Mouse (Mus musculus) CH12.LX (cell line): Measurements from ENCODE around the gene Ap4b1.

Experiments
- CTCF ChIP-seq, 2 experiments: IDR thresholded peaks in 1 of 2; conservative IDR thresholded peaks in 1 of 2; 2 replicates each; pipeline ENCODE4 v1.5.1; 2011 to 2012; ENCODE audit warnings: low read depth in 2 of 2, low read length in 2 of 2, improper control_type of control experiment in 1 of 2, inconsistent platforms in 1 of 2, mild to moderate bottlenecking in 1 of 2, moderate library complexity in 1 of 2
- POLR2A ChIP-seq: IDR thresholded peaks from 2 replicates; pipeline ENCODE4 v1.6.1; 2011; ENCODE audit warnings: low read depth, mild to moderate bottlenecking, improper control_type of control experiment, low read length
- USF2 ChIP-seq: conservative IDR thresholded peaks from 2 replicates; pipeline ENCODE4 v1.6.1; 2011; ENCODE audit warnings: low read depth, low read length, improper control_type of control experiment

DNA sequence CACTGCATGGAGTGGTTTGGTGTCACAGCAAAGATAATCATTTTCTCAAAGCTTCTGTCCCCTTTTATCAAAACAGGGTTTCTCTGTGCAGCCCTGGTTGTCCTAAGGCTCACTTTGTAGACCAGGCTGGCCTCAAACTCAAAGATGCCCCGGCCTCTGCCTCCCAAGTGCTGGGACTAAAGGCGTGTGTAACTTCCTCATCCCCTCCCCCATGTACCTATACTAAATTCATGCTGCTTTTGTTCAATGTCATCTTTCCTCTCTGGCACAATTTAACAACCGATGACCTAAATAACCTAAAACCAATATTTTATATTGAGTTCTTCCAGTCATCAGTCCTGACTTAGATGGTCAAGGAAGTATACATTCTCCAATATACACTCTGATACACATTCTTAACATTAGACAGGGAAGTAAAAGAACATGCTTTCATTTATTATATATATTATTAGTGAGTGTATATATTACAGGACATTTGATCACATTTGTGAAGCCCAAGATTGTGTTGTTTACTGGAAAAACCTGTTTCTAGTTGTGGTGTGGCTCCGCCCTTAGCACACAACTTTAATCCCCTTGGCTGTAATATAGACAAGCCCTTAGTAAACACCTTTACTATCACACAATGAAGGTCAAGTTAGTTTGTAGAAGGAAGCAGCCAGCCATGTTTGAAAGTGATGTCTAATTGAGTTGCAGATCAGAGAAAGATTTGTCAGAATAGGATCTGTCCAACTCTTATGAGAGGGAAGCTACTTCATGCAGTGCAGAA is 26.3 kb upstream of the Ap4b1 start:
- TF ChIP-seq CTCF (conservative IDR thresholded peaks at IDR 0.05 in 1 of 2, IDR thresholded peaks at IDR 0.05 in 1 of 2; ENCODE audit: low read depth in 2 of 2, low read length in 2 of 2) (no peak), USF2 (no peak), POLR2A (no peak)
